ENCODE assay signal across 9 mouse cellular contexts in the genomic region with DNA sequence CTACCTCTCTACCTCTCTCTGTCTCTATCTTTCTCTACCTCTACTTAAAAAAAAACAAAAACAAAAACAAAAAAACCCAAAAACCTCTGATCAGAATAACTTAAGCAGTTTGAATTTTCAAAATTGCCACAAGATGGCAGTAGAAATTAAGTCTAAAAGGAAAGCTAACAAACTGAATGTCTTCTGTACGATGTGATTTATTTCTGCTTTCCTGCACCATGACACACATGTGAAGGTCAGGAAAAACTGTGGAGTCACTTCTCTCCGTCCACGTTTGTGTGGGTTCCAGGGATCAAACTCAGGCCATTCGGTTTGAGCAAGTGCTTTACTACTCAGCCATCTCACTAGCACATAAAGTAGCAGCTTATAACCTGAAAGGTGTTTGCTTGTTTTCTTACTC. TPM values are rescaled to one million over a fixed set of nuclear protein-coding genes. Genes with fewer than 3 reads are reported as not detected.
DNase-seq lines count a peak whose midpoint lies in the region; ATAC-seq and TF ChIP-seq lines count a peak whose summit lies in the region.
"Had no signal": no experiment of that assay in that cellular context is flagged by ENCODE, and none has a peak within 500 bp of the region (broad histone marks: within the 10 kb centered on the region; RNA-seq: fewer than 3 reads in every experiment).

No protein-coding gene starts in this region.

- H3K4me3 ChIP-seq in left cerebral cortex, adult 2 months: no peak overlapping the region; the same call in 1 of the 2 replicates

- ATAC-seq in cerebellum, adult (ENCODE audit: insufficient number of reproducible peaks, low FRiP score, low TSS enrichment): no peak
- ATAC-seq in inflammation-experienced regulatory T-cells, adult 6 months: peak; percentile 41

- intact Hi-C loops in left cerebral cortex, adult 2 months (cut with DNase I): loop anchor here (1.0 to 5.0 kb wide), 2 partner anchors 94 to 172 kb away; partner anchors contain the start of genes Cmtm5 and Ngdn

- H3K27ac ChIP-seq in left cerebral cortex, adult 2 months: no peak overlapping the region

- DNase-seq in cerebellum, postnatal 10 days: peak; percentile 15 to 75
- no peak for DNase-seq in left cerebral cortex, adult 2 months (ENCODE audit: extremely low spot score in 1 of 2, low spot score in 2 of 2)
- no peak for DNase-seq in left cerebral cortex, adult 11 months (ENCODE audit: low spot score)
- DNase-seq in ZHBTc4 (ENCODE audit: low read depth, low spot score): peak; percentile 52
- DNase-seq in gastrocnemius, postnatal 4 days (ENCODE audit: low spot score in 2 of 2): no peak
- no peak for DNase-seq in layer of hippocampus, adult 11-12 months (ENCODE audit: low spot score)

- TF ChIP-seq CTCF in left cerebral cortex, adult 2 months (IDR thresholded peaks at IDR 0.05): peak; percentile 62

RNA-seq across cellular contexts. Expression of gene Homez, which starts 27.3 kb away (rescaled TPM):
- 10 to 100 TPM; 19.4 to 20.8 TPM for total RNA-seq in left cerebral cortex, adult 2 months (2021)
- 1 to 10 TPM; 2.1 to 8.4 (median 7.9) TPM for polyA plus RNA-seq in inflammation-experienced regulatory T-cells, adult 6 months (2017; shearing (Covaris generic))
- 1 to 10 TPM; 8.0 to 9.3 TPM for total RNA-seq in gastrocnemius, postnatal 4 days (2021)

RNA-seq across cellular contexts. Expression of gene Rnf212b, which starts 29.5 kb away (rescaled TPM):
- not detected for total RNA-seq in left cerebral cortex, adult 2 months (2021)
- not detected for polyA plus RNA-seq in inflammation-experienced regulatory T-cells, adult 6 months (2017; shearing (Covaris generic))
- not detected for total RNA-seq in gastrocnemius, postnatal 4 days (2021)
- total RNA-seq: heart, postnatal 36 days had no signal

RNA-seq across cellular contexts. Expression of gene Ppp1r3e, which starts 33.9 kb away (rescaled TPM):
- total RNA-seq in left cerebral cortex, adult 2 months (2021): 10 to 100 TPM; 18.6 to 21.2 TPM
- 1 to 10 TPM in 2 of 3 experiments, not detected in 1; 2.4 to 4.1 TPM for polyA plus RNA-seq in inflammation-experienced regulatory T-cells, adult 6 months (2017; shearing (Covaris generic))
- 1 to 10 TPM; 8.1 to 9.2 TPM for total RNA-seq in gastrocnemius, postnatal 4 days (2021)

RNA-seq across cellular contexts. Expression of gene Bcl2l2, which starts 39.7 kb away (rescaled TPM):
- 100 to 1,000 TPM; 132 to 137 TPM for total RNA-seq in left cerebral cortex, adult 2 months (2021)
- polyA plus RNA-seq in inflammation-experienced regulatory T-cells, adult 6 months (2017; shearing (Covaris generic)): 1 to 10 TPM; 1.3 to 2.1 (median 1.7) TPM
- 10 to 100 TPM; 35.4 to 38.7 TPM for total RNA-seq in gastrocnemius, postnatal 4 days (2021)

RNA-seq across cellular contexts. Expression of gene Gm20521, which starts 39.8 kb away (rescaled TPM):
- 1 to 10 TPM; 2.8 to 3.7 TPM for total RNA-seq in left cerebral cortex, adult 2 months (2021)
- 1 to 10 TPM in 1 of 3 experiments, not detected in 2; 1.6 TPM for polyA plus RNA-seq in inflammation-experienced regulatory T-cells, adult 6 months (2017; shearing (Covaris generic))
- total RNA-seq in gastrocnemius, postnatal 4 days (2021): 1 to 10 TPM; 2.3 to 4.1 TPM

Comparison
In these comparisons a context has a peak if more than half of its experiments do, and no peak if none do; other contexts are left out.
1. DNase-seq: peak in cerebellum, postnatal 10 days (2 of 2) and ZHBTc4 (single experiment); none in left cerebral cortex, adult 2 months (0 of 2), left cerebral cortex, adult 11 months (single experiment), gastrocnemius, postnatal 4 days (0 of 2) and layer of hippocampus, adult 11-12 months (single experiment).